Mouse (Mus musculus) liver, embryonic 14.5 days (tissue): ENCODE measurements around the gene Mynn.

Experiments
- CTCF ChIP-seq: IDR thresholded peaks from 2 replicates; pipeline ENCODE4 v1.5.1; 2016; ENCODE audit warnings: antibody characterized with exemption, low read depth, control low read depth
- EP300 ChIP-seq: IDR thresholded peaks from 2 replicates; pipeline ENCODE4 v1.6.1; 2016; ENCODE audit warnings: antibody characterized with exemption, low read depth

DNA sequence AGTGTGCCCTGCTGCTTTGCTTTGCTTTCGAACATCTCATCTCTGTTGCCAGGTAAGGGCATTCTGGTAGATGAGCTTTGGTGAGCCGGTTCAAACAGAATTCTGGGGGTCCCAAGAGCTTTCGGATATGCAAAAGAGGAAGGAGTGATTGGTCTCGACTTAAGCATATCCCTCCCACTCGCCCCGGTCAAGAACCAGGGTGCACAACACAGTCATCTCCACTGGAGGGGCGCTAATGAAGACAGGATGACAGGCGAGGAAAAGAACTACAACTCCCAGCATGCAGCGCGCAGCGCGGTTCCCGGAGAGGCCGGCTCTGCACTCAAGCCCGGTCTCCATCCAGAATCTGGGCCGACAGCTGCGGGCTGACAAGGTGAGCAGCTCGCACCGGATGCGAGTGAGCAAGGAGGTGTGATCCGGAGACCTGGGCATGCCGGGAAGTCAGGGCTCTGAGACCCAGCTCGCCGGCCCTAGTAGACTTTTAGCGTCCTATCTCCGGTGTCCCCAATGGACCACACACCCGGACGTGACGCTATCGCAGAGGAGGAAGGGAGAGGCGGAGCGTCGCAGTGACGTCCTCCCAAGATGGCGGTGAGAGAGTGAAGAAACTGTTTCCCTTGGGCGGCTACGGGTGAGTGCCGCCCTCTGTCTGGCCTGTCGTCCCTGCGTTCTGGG, at the start of gene Mynn:
- TF ChIP-seq CTCF: peak; percentile 75
- TF ChIP-seq EP300: no peak
